Mouse (Mus musculus) intestine, postnatal 0 days (tissue): ENCODE data around the gene Snrpc. TPM values are rescaled to one million over a fixed set of nuclear protein-coding genes. Genes with fewer than 3 reads are reported as not detected.

Experiments used
- ATAC-seq: fragments of 200-750 bp; cut with Nextera tagmentation; 2 replicates; pipeline ENCODE4 v1.8.0; 2017; ENCODE audit warnings: mild to moderate bottlenecking, moderate TSS enrichment, moderate library complexity
- H3K27ac ChIP-seq: fragments of 300-500 bp; sonication (generic); 2 replicates; pipeline ENCODE4 v1.5.1; 2014; ENCODE audit warnings: mild to moderate bottlenecking, low read depth, low read length, moderate library complexity
- H3K27me3 ChIP-seq: fragments of 300-500 bp; sonication (generic); replicated peaks from 2 replicates; pipeline ENCODE4 v1.6.1; 2014; ENCODE audit warnings: low read length, mixed read lengths; ENCODE audit not compliant: control insufficient read depth, insufficient read depth
- H3K36me3 ChIP-seq: fragments of 300-500 bp; sonication (generic); 2 replicates; pipeline ENCODE4 v1.6.1; 2014; ENCODE audit warnings: mild to moderate bottlenecking, moderate library complexity; ENCODE audit not compliant: control insufficient read depth, insufficient read depth
- H3K4me1 ChIP-seq: fragments of 300-500 bp; sonication (generic); replicated peaks from 2 replicates; pipeline ENCODE4 v1.6.1; 2014; ENCODE audit warnings: antibody characterized with exemption, low read length, mixed read lengths; ENCODE audit not compliant: control insufficient read depth, insufficient read depth
- H3K4me2 ChIP-seq: fragments of 300-500 bp; sonication (generic); replicated peaks from 2 replicates; pipeline ENCODE4 v1.6.1; 2014; ENCODE audit warnings: low read depth, mild to moderate bottlenecking, moderate library complexity
- H3K4me3 ChIP-seq: fragments of 300-500 bp; sonication (generic); 2 replicates; pipeline ENCODE4 v1.5.1; 2014; ENCODE audit warnings: low read depth, low read length
- H3K9ac ChIP-seq: fragments of 300-500 bp; sonication (generic); 2 replicates; pipeline ENCODE4 v1.6.1; 2014; ENCODE audit warnings: mild to moderate bottlenecking, low read depth, low read length
- H3K9me3 ChIP-seq: fragments of 300-500 bp; sonication (generic); 2 replicates; pipeline ENCODE4 v1.6.1; 2016; ENCODE audit warnings: mixed run types; ENCODE audit not compliant: control insufficient read depth
- CTCF ChIP-seq: sonication (generic); IDR thresholded peaks from 2 replicates; pipeline ENCODE4 v1.5.1; 2016; ENCODE audit warnings: low read depth, mild to moderate bottlenecking, control low read depth, antibody characterized with exemption, moderate library complexity
- WGBS: fragments of 180-500 bp; shearing (Covaris S2); extraction: QIAGEN DNeasy Blood & Tissue Kit; methylation state at CpG from one replicate; pipeline ENCODE4 v1.1.7; 2014; 5-methylcytosine and 5-hydroxymethylcytosine counted together
- polyA plus RNA-seq: library from polyadenylated mRNA; unstranded; fragments of >200 nt; fragmentation: Nextera tagmentation; extraction: Ambion mirVana; gene quantifications from 2 replicates; pipeline ENCODE4 v1.2.1, GENCODE M21; 2015

The Snrpc gene
- polyA plus RNA-seq, 1 experiment from 2014 or later: 156 TPM

GRCm38 (mm10) chr17:27866737-27867136, 28.8 kb downstream of the Snrpc start:
- no peak for ATAC-seq
- Histone ChIP-seq H3K4me3 (no peak overlapping the region), H3K27me3 (no peaks in the 10 kb centered on the region), H3K4me1 (no peaks in the 10 kb centered on the region), H3K27ac (no peak overlapping the region), H3K4me2 (no peak overlapping the region), H3K36me3 (no peaks in the 10 kb centered on the region), H3K9me3 (no peaks in the 10 kb centered on the region), H3K9ac (no peak overlapping the region)
- 61% methylated on average over 4 of the region's 4 CpGs for WGBS
- no peak for TF ChIP-seq CTCF

GRCm38 (mm10) chr17:27871851-27872250, 33.9 kb downstream of the Snrpc start:
- Histone ChIP-seq H3K4me2 (no peak overlapping the region), H3K9me3 (no peaks in the 10 kb centered on the region), H3K4me1 (peaks cover 7% of the 10 kb centered on the region; the same call in 1 of the 2 replicates), H3K36me3 (no peaks in the 10 kb centered on the region), H3K27me3 (no peaks in the 10 kb centered on the region), H3K4me3 (no peak overlapping the region), H3K27ac (no peak overlapping the region), H3K9ac (no peak overlapping the region)
- WGBS: 82% methylated on average over 3 of the region's 3 CpGs
- no peak for ATAC-seq
- TF ChIP-seq CTCF: no peak

- no peak overlapping the region for H3K4me3 ChIP-seq
- no peak for ATAC-seq
- no peak overlapping the region for H3K27ac ChIP-seq
- H3K4me1 ChIP-seq: peaks cover 7% of the 10 kb centered on the region; the same call in 1 of the 2 replicates
- H3K9me3 ChIP-seq: no peaks in the 10 kb centered on the region
- peaks cover 3% of the 10 kb centered on the region; the same call in 1 of the 2 replicates for H3K36me3 ChIP-seq
- WGBS: 52% methylated on average over 3 of the region's 3 CpGs
- no peak for TF ChIP-seq CTCF
- H3K27me3 ChIP-seq: no peaks in the 10 kb centered on the region
- no peak overlapping the region for H3K9ac ChIP-seq
- H3K4me2 ChIP-seq: no peak overlapping the region
These were observed 35.6 kb downstream of the Snrpc start for GRCm38 (mm10) chr17:27873583-27873982.

- Histone ChIP-seq H3K4me2 (peak overlapping the region; percentile 45; the same call in 1 of the 2 replicates), H3K4me1 (peaks cover 7% of the 10 kb centered on the region; the same call in 1 of the 2 replicates), H3K4me3 (no peak overlapping the region), H3K36me3 (peaks cover 10% of the 10 kb centered on the region; the same call in 1 of the 2 replicates), H3K9ac (no peak overlapping the region), H3K27me3 (no peaks in the 10 kb centered on the region), H3K9me3 (no peaks in the 10 kb centered on the region), H3K27ac (0 out of 2 replicates have a peak overlapping the region, but pooled peaks have one; percentile 31)
- peak; percentile 58 for ATAC-seq
- 25% methylated on average over 5 of the region's 5 CpGs for WGBS
- TF ChIP-seq CTCF: no peak
These were observed 36.6 kb downstream of the Snrpc start for GRCm38 (mm10) chr17:27874510-27874909.

- Histone ChIP-seq H3K27me3 (no peaks in the 10 kb centered on the region), H3K9ac (no peak overlapping the region), H3K4me2 (no peak overlapping the region), H3K36me3 (peaks cover 60% of the 10 kb centered on the region), H3K27ac (no peak overlapping the region), H3K4me1 (no peaks in the 10 kb centered on the region), H3K4me3 (no peak overlapping the region), H3K9me3 (no peaks in the 10 kb centered on the region)
- ATAC-seq: no peak
- WGBS: 61% methylated on average over 11 of the region's 11 CpGs
- TF ChIP-seq CTCF: peak; percentile 77
These were observed 43.6 kb downstream of the Snrpc start for GRCm38 (mm10) chr17:27881518-27881917.

GRCm38 (mm10) chr17:27883129-27883528, 45.2 kb downstream of the Snrpc start:
- 89% methylated on average over 8 of the region's 8 CpGs for WGBS

DNA sequence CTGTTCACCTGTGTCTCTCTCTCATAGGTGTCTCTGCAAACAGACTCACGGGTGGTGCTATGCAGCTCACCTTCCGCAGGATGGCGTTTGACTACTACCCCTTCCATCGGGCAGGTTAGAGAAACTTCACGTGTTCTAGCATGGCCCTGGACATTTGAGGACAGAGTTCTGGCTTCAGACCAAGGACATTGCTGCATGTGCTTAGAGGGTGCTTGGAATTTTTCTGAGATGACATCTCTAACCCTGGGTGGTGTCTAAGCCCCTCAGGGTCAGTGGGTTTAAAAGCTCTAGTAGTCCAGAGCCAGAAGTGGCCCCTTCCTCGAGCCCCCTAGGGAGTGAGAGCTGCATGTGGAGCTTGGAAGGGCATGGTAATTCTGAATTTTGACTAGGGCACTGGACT, 46.0 kb downstream of the Snrpc start:
- no peak overlapping the region for H3K9ac ChIP-seq
- H3K4me1 ChIP-seq: no peaks in the 10 kb centered on the region
- no peaks in the 10 kb centered on the region for H3K9me3 ChIP-seq
- no peak for ATAC-seq
- no peak overlapping the region for H3K27ac ChIP-seq
- no peak overlapping the region for H3K4me2 ChIP-seq
- no peak for TF ChIP-seq CTCF
- peaks cover 73% of the 10 kb centered on the region for H3K36me3 ChIP-seq
- H3K27me3 ChIP-seq: no peaks in the 10 kb centered on the region
- WGBS: 94% methylated on average over 6 of the region's 6 CpGs
- no peak overlapping the region for H3K4me3 ChIP-seq

More at GRCm38 (mm10) chr17:27883129-27883528, 45.2 kb downstream of the Snrpc start:
- Histone ChIP-seq H3K27ac (no peak overlapping the region), H3K27me3 (no peaks in the 10 kb centered on the region), H3K9ac (no peak overlapping the region), H3K4me1 (no peaks in the 10 kb centered on the region), H3K9me3 (no peaks in the 10 kb centered on the region), H3K4me3 (no peak overlapping the region), H3K4me2 (no peak overlapping the region), H3K36me3 (peaks cover 70% of the 10 kb centered on the region)
- no peak for ATAC-seq
- TF ChIP-seq CTCF: no peak
